Mouse (Mus musculus): ENCODE results near the gene Gm17545. TPM values are rescaled to one million over a fixed set of nuclear protein-coding genes. Genes with fewer than 3 reads are reported as not detected.
"Not testable (repeated sequence)": the region's sequence is repeated elsewhere in the genome, so short reads cannot be mapped to it uniquely, and the experiment has no call there.

Gene Gm17545
- polyA plus RNA-seq (2017; shearing (Covaris generic)) = not detected

DNA sequence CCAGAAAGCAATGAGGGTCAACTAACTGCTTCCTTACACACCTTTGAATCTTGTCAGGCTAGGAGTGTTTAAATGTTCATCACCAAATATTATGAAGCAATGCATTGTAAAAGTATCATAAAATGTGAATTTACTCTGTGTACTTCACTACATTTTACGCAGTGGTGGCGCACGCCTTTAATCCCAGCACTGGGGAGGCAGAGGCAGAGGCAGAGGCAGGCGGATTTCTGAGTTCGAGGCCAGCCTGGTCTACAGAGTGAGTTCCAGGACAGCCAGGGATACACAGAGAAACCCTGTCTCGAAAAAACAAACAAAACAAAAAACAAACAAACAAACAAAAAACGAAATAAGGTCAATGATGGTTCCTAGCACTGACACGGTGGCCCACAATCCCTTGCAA, at the start of gene Gm17545:
Gene Gm17545 (plus strand): TSS at position 301 of the 400 bp plus-strand sequence.
- not testable (repeated sequence) for ATAC-seq

DNA sequence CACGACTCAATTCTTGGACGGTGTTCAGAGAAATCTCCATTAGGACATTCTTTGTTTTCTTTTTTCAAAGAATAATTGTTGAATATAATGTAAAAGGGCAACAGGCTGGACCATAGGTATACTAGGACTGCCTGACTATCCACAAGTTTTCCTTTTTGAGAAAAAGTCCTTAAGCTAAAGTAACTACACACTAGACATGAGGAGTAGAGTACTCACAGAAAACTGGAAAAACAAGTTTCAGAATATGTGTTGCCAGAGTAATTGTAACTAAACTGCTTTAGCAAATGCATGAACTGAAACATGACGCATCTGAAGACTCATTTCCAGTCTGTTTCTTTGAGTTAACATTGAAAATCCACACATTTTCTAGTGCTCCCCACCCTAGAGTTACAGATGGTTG, 48.7 kb upstream of the Gm17545 start:
- ATAC-seq = no peak

DNA sequence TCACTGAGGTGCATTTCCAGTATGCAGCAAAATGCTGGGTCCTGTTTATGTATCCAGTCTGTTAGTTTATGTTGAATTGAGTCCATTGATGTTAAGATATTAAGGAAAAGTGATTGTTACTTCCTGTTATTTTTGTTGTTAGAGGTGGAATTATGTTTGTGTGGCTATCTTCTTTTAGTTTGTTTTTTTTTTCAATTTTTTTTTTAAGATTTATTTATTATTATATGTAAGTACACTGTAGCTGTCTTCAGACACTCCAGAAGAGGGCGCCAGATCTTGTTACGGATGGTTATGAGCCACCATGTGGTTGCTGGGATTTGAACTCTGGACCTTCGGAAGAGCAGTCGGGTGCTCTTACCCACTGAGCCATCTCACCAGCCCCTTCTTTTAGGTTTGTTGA, 46.5 kb upstream of the Gm17545 start:
- not testable (repeated sequence) for ATAC-seq

DNA sequence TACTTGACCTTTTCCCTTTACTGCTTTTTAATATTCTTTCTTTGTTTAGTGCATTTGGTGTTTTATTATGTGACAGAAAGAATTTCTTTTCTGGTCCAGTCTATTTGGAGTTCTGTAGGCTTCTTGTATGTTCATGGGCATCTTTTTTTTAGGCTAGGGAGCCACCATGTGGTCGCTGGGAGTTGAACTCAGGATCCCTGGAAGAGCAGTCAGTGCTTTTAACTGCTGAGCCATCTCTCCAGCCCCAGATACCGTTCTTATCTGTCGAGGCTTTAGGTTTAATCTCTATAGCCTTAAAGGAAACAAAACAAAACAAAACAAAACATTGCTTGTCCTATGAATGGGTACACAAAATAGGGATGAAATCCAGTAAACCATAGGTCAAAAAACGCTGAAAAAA, 45.7 kb upstream of the Gm17545 start:
- ATAC-seq = not testable (repeated sequence)

DNA sequence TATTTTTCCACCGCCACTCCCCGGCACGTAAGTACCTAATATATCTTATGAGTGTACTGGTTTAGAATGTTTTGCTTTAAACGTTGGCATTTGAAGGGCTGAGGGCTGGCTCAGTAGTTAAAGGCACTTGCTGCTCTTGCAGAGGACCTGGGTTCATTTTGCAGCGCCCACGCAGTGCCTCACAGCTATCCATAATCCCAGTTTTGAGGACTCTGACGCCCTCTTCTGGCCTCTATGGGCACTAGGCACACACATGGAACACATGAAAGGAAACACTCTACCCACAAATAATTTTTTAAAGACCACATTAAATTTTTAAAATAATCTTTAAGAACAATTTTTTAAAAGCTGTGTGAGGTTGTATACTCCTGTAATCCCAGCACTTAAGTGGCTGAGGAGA, 44.6 kb upstream of the Gm17545 start:
- no peak for ATAC-seq

DNA sequence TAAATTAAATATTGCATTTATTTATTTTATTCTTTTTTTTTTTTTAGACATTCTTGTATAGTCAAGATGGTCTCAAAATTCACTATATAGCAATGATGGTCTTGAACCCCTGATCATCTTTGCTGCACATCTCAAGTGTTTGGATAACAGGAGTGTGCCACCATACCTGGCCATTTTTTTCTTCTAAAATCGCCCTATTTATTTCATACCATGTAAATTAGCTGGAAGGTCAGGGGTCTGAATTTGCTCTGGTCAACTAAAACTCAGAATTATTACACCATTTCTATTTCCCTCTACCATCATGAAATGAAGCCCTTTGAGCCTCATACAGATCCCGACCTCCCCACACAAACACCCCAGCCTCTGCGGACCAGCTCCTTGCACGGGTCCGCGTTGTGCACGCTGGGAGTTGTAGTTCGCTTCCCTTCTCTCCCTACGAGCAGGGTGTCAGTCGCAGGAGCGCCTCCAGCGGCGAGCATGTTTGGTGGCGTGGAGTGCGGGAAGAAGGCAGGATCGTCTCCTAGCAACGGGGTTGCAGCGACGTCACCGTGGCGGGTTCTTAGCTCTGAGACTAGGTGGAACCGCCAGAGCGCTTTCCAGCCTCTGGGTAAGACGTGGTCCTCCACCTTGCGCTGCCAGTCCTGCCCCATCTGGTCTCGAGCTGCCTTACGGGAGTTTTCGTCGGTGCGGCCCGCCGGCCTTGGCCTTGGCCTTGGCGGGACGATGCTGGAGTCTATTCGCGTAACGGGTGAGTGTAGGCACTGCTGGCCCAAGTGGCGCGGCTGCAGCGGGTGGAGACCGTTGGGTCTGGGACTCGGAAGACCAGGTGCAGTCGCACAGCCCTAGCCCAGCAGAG, 42.9 kb upstream of the Gm17545 start, which contains the start of gene 9530077C05Rik:
Gene 9530077C05Rik (plus strand): TSS at position 512 of the 856 bp plus-strand sequence.
- ATAC-seq = peak; percentile 97

DNA sequence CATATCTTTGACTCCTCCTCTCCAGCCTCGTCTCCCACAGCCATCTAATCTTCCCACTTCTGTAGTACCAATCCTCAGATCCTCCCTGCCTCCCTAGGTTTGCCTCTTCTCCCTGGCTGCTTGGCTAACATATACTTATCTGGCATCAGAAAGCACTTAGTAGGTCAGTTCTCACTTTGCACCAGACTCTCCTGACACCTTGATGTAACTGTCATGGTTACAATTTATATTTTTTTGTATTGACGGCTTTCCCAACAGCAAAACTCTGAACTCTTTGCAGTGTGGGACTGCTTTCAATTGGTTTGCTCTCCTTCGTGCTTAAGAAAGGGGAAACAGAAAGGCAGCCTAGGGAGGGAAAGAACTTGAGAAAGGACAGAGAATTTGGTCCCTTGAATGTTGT, 37.9 kb upstream of the Gm17545 start:
- no peak for ATAC-seq

DNA sequence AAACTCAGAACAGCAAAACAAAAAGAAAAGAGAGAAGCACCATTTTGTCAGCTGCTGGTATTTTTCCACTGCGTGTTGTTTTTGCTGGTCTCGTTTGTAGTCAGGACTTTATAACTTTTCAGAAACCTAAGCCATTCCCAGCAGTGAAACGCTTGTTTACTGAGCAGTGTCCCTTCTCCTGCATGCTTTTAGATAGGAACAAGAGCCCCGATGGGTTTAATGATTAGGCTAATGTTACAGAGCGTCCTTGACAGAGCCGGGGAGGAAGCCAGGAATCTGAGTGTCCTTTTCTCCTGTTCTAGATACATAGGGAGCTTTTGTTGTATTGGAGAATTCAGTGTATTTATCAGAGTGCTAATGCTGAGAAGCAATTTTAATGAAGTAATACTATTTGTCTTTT, 36.5 kb upstream of the Gm17545 start:
- ATAC-seq = no peak

DNA sequence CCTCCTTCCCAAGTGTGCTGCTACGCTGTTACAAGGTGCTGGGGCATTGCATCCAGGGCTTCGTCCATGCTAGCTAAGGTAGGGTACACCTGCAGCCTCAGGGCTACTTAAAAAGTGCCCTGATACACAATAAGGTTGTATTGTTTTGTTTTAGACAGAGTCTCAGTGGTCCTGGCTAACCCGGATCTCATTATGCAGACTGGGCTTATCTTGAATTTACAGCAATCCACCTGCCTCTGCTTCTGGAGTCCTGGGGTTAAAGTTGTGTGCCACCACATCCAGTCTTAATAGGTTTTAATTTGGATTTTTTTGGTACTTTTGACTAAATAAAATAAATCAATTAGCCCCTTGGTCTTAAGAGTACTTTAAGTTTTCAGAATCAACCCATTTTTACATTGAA, 34.2 kb upstream of the Gm17545 start:
- ATAC-seq = no peak

DNA sequence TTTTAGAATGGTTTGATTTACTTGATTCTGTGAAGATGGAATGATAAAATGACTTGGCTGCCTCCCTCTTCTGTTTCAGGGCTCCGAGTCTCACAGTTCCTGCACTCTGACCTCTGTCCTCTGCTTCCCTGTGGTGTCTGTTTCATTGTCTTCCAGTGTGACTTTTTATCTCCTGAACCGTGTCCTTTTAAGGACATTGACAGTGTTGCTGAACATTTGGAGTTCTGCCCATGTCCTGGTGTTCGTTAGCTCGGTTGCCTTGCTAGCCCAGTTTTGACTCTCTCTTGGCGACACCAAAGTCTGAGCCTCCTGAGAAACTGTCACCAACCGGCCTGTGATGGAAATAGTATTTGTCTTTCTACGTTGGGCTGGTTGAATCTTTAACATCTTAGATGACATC, 33.6 kb upstream of the Gm17545 start:
- no peak for ATAC-seq

DNA sequence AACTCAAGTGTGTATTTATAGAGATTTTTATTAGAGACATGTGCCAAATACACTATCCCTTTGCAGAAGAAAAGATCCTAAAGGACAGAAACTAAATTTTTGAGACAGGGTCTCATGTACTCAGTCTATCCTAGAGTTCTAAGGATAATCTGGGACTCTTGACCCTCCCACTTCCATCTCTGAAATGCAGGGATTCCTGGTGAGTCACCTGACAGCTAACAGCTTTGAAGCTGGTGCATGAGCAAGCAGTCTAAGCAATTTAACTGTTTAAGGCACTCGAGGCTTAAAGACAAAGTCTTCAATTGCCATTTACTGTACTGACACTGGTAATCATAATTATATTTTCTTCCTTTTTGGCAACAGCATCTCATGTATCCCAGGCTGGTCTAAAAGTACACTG, 31.5 kb upstream of the Gm17545 start:
- ATAC-seq = no peak

DNA sequence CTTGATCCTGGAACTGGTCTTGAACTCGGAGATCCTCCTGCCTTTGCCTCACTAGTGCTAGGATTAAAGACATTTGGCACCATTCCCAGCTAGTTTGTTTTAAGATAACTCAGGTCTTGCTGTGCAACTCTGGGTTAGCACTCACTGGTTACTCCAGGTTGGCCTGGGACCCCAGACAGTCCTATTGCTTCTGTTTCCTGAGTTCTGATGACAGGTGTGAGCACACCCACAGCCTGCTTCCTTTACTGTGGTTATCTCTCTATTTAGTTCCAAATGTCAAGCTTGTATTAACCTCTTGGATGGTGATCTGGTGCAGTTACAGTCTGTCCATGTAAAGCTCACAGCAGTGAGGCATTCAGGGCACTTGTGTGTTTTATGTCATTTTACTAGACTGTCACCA, 30.6 kb upstream of the Gm17545 start:
- no peak for ATAC-seq

DNA sequence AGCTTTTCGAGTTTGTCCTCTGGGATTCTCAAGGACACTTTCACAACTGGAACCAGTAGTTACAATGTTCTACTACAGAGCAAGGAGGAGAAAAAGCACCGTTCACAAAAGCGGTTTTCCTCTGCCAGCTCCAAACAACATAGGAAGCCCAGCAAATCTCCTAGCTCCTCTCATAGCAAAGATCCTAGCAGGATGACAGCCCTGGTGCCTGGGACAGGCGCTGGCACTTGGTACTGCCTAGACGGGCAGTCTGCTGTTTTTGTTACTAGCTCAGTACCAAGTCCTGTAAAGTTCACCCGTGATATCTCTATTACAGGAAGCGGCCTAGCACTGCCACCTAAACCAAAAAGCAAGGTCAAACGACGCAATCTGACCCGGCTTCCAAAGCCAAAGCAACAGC, 29.9 kb upstream of the Gm17545 start:
- ATAC-seq = no peak

DNA sequence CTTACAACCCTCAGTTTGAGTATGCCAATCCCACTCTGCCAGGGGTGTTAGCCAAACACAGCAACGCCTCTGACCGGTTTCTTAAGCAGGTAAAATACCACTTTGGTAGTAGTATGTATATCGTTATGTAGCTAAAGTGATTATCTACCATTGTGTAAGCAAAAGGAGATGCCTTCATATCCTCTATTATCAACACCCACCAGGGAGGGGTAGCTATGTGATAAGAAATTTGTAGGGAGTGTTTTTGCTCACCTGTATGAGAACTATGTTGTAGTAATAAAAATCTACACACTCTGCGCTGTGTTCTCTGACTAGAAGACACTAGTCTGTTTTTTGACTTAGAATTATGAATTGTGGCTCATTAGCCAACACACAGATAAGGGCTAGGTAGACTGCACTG, 29.4 kb upstream of the Gm17545 start:
- ATAC-seq = no peak

DNA sequence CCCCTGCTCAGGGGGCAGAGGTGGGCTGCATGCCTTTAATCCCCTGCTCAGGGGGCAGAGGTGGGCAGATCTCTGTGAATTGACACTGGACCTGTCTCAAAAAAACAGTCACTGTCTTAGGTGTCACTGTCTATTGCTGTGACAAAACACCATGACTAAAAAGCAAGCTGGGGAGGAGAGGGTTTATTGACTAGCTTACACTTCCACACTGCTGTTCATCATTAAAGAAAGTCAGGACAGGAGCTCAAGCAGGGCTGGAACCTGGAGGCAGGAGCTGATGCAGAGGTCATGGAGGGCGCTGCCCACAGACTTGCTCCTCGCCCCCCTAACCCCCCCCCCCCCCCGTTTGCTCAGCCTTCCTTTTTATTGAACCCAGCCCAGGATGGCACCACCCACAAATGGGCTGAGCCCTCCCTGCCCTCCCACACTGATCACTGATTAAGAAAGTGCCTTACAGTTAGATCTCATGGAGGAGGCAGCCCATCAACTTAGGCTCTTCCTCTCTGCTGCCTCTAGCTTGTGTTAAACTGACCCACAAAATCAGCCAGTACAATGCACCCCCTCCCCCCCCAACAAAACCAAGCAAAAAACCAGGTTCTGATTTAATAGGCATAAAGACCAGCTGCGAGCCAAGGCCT, 25.9 kb upstream of the Gm17545 start:
- ATAC-seq = no peak

DNA sequence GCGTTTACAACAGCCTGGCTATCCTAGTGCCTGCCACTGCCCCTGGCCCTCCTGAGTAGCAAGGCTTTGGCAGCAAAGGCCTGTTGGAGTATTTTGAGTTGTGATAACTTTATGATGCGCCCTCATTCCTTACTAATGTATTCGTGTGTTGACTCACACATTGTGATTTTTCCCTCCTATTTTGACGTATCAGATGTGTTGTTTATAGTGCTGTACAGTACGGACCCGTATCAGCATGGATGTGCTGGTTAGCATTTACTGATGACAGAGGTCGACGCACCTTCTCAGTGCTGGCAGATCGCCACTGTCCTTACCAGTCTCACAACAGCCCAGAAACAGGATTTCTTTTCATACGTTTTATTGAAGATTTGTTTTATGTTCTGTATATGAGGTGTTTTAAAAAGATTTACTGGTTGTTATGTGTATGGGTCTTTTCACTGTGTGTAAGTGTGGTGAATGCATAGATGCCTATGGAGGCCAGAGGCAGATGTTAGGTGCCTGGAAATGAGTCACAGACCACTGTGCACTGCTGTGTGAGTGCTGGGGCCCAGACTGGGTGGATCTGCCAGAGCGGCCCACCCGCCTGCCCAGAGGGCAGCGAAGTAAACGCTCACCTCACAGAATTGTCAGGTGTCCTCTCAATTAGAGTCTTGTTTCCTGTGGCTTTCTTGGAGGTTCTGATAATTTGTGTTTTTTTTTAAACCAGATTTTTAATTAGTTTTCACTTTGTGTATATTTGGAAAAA, 25.3 kb upstream of the Gm17545 start:
- no peak for ATAC-seq

DNA sequence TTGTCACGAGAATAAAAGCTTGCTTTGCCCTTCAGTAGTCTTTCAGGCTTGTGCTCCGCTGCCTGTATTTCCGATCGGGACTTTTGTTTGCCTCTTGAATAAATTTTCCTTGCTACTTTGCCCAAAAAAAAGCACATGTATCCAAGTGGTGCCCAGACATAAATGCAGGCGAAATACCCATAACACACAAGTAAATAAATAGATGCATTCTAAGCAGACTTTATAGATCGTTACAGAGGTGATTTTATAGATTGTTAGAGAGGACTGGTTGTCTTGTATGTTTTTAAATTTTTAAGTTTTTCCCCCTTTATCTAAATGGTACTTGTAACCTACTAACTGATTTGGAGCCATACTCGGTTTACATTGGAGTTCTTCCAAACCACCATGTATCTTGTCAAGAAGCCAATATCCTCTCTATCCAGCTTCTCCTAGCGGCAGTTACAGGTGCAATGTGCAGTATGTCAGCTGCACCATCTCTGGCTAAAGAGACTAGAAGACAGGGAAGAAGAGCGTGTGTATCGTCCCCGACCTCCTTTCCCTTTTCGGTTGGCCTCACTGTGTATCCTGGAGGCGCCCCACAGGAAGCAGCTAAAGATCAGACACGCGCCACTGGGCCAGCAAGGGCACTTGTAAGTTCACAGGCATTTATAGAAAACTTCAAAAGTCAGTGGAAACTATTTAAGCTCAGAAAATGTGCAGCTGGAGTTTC, 24.4 kb upstream of the Gm17545 start:
- ATAC-seq = peak; percentile 36

DNA sequence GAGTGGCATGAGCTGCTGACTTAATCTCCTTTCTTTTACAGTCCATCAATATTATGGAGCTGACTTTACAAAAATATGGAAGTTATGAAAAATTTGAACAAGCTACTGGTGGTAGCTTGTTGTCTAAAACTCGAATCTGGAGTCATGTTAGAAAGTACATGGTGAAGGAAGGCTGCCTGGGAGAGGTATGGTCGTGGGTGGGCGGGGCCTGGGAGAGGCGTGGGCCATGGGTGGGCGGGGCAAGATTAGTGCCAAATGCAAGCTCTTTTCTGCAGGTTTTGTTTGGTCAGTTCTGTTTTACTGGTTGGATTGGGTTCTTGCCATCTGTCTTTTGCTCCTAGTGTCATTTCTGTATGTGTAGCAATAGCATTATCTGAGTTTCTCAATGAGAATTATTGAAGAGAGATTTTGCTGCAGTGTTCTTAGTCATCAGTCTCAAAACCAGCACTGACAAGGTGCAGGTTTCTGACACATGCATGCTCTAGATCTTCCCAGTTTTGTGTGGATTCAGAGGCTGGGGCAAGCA, 23.7 kb upstream of the Gm17545 start:
- ATAC-seq = no peak

DNA sequence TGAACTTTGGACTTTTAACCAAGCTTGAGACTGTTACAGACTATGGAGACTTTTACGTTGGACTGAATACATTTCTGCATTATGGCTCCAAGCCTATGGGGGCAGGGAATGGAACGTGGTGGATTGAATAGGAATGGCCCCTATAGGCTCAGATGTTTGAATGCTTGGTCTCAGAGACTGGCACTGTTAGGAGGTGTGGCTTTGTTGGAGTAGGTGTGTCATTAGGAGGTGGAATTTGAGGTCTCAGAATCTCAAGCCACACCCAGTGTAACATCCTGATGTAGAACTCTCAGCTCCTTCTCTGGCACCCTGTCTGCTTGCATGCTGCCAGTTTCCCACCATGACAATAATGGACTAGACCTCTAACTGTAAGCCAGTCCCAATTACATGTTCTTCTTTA, 20.9 kb upstream of the Gm17545 start:
- ATAC-seq = no peak

DNA sequence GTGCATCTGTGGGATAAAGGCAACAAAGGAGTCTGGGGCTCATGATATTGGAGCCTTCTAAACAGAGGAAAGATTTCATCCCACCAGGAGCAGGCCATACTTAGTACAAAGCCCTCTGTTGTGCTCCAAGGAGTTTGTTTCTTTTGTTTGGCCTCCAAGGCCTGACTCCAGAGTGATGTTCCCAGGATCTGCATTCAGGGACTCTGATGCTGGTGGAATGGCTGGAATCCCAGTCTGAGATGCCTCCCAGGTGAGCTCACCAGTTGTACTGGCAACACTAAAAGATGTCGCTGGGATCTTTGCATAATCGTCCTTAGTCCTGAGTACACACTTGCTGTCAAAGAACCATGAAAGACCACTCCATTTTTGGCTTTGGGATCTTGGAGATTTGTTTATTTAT, 20.0 kb upstream of the Gm17545 start:
- ATAC-seq = no peak

DNA sequence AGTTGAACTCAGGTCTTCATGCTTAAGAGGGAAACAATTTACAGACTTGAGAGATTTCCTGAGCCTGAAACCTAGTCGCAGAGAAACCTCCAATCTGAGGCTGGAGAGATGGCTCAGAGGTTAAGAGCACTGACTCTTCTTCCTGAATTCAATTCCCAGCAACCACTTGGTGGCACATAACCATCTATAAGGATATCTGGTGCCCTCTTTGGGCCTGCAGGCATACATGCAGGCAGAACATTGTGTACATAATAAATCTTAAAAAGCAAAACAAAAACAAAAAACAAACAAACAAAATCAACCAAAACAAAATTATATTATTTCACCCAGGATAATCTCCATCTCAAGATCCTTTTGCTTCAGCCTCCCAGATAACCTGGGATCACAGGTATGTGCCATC, 15.3 kb upstream of the Gm17545 start:
- no peak for ATAC-seq

DNA sequence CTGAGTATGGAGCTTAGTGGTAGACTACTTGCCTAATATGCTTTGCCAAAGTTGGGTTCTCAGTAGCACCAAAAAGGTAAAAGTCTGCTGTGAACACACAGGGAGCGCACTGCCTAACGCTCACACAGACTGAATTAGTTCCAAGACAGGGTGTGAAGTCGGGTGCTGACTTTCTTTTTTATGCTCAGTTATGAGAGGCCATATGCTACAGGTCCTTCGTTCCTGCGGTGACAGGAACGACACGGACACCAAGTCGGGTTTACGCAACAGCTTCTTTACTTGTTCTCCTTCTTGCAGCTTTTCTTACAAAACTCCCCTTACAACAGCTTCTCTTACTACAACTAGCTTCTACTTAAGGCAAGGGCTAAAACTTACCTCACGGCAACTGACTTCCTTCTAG, 10.9 kb upstream of the Gm17545 start:
- ATAC-seq = no peak

DNA sequence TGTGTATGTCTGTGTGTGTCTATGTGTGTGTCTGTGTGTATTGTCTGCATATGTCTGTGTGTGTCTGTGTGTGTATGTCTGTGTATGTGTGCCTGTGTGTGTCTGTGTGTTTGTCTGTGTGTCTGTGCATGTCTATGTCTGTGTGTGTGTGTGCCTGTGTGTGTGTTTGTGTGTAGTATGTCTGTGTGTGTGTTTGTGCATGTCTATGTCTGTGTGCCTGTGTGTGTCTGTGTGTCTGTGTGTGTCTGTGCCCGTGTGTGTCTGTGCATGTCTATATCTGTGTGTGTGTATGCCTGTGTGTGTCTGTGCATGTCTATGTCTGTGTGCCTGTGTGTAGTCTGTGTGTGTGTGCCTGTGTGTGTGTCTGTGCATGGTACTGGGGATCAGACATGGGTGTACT, 9.0 kb upstream of the Gm17545 start:
- no peak for ATAC-seq

Data from activated CD4-positive, CD25-positive, alpha-beta regulatory T cell, adult 4 months (primary cell).